Mouse (Mus musculus): Measurements from ENCODE around the gene Aak1. TPM values are rescaled to one million over a fixed set of nuclear protein-coding genes. Genes with fewer than 3 reads are reported as not detected.
"Not testable (repeated sequence)": the region's sequence is repeated elsewhere in the genome, so short reads cannot be mapped to it uniquely, and the experiment has no call there.

The Aak1 gene
- polyA plus RNA-seq, 1 experiment from 2014 or later = 32.1 TPM

GRCm38 (mm10) chr6:86871783-86872182 is 22.5 kb downstream of the Aak1 start:
- Histone ChIP-seq H3K36me3 (no peaks in the 10 kb centered on the region), H3K4me1 (replicated peaks) (peaks cover 5% of the 10 kb centered on the region; the same call in 1 of the 2 replicates), H3K4me2 (replicated peaks) (no peak overlapping the region), H3K9me3 (no peaks in the 10 kb centered on the region), H3K4me3 (replicated peaks) (no peak overlapping the region), H3K9ac (replicated peaks) (no peak overlapping the region), H3K27ac (no peak overlapping the region), H3K27me3 (no peaks in the 10 kb centered on the region)
- WGBS = 95% methylated on average over 10 of the region's 10 CpGs
- ATAC-seq = no peak

GRCm38 (mm10) chr6:86874711-86875375 is 25.5 kb downstream of the Aak1 start:
- H3K36me3 ChIP-seq = no peaks in the 10 kb centered on the region
- no peak overlapping the region for H3K27ac ChIP-seq
- 89% methylated on average over 6 of the region's 6 CpGs for WGBS
- H3K27me3 ChIP-seq = no peaks in the 10 kb centered on the region
- H3K4me1 ChIP-seq (replicated peaks) = peaks cover 5% of the 10 kb centered on the region; the same call in 1 of the 2 replicates
- no peak overlapping the region for H3K4me2 ChIP-seq (replicated peaks)
- H3K9me3 ChIP-seq = no peaks in the 10 kb centered on the region
- no peak for ATAC-seq
- no peak overlapping the region for H3K9ac ChIP-seq (replicated peaks)
- H3K4me3 ChIP-seq (replicated peaks) = no peak overlapping the region

GRCm38 (mm10) chr6:86876451-86876850 is 27.1 kb downstream of the Aak1 start:
- WGBS = 5% methylated on average over 1 of the region's 1 CpGs
- ATAC-seq = no peak
- no peak overlapping the region for H3K4me3 ChIP-seq (replicated peaks)
- H3K27me3 ChIP-seq = no peaks in the 10 kb centered on the region
- H3K36me3 ChIP-seq = no peaks in the 10 kb centered on the region
- no peak overlapping the region for H3K9ac ChIP-seq (replicated peaks)
- H3K4me2 ChIP-seq (replicated peaks) = no peak overlapping the region
- no peak overlapping the region for H3K27ac ChIP-seq
- no peaks in the 10 kb centered on the region for H3K9me3 ChIP-seq
- peaks cover 5% of the 10 kb centered on the region; the same call in 1 of the 2 replicates for H3K4me1 ChIP-seq (replicated peaks)

- H3K27ac ChIP-seq; ATAC-seq; H3K36me3 ChIP-seq; H3K4me1 ChIP-seq (replicated peaks); H3K9me3 ChIP-seq; H3K4me3 ChIP-seq (replicated peaks); H3K9ac ChIP-seq (replicated peaks); H3K4me2 ChIP-seq (replicated peaks); H3K27me3 ChIP-seq: not testable (repeated sequence)
- 92% methylated on average over 3 of the region's 3 CpGs for WGBS
These were observed 29.3 kb downstream of the Aak1 start for GRCm38 (mm10) chr6:86878656-86879055.

- Histone ChIP-seq H3K9me3 (no peaks in the 10 kb centered on the region), H3K36me3 (no peaks in the 10 kb centered on the region), H3K9ac (replicated peaks) (no peak overlapping the region), H3K27ac (no peak overlapping the region), H3K4me1 (replicated peaks) (peaks cover 5% of the 10 kb centered on the region; the same call in 1 of the 2 replicates), H3K4me3 (replicated peaks) (no peak overlapping the region), H3K4me2 (replicated peaks) (no peak overlapping the region), H3K27me3 (no peaks in the 10 kb centered on the region)
- no peak for ATAC-seq
- WGBS = 98% methylated on average over 4 of the region's 4 CpGs
These were observed 30.0 kb downstream of the Aak1 start for GRCm38 (mm10) chr6:86879314-86879713.

GRCm38 (mm10) chr6:86884230-86884629 is 34.9 kb downstream of the Aak1 start:
- peaks cover 11% of the 10 kb centered on the region; the same call in 1 of the 2 replicates for H3K4me1 ChIP-seq (replicated peaks)
- no peak overlapping the region for H3K4me3 ChIP-seq (replicated peaks)
- H3K9me3 ChIP-seq = no peaks in the 10 kb centered on the region
- ATAC-seq = no peak
- H3K9ac ChIP-seq (replicated peaks) = no peak overlapping the region
- no peak overlapping the region for H3K4me2 ChIP-seq (replicated peaks)
- H3K27ac ChIP-seq = no peak overlapping the region
- no peaks in the 10 kb centered on the region for H3K27me3 ChIP-seq
- peaks cover 5% of the 10 kb centered on the region; the same call in 1 of the 2 replicates for H3K36me3 ChIP-seq
- 86% methylated on average over 2 of the region's 2 CpGs for WGBS

- H3K9ac ChIP-seq (replicated peaks) = no peak overlapping the region
- H3K27me3 ChIP-seq = no peaks in the 10 kb centered on the region
- H3K4me2 ChIP-seq (replicated peaks) = no peak overlapping the region
- H3K36me3 ChIP-seq = peaks cover 5% of the 10 kb centered on the region; the same call in 1 of the 2 replicates
- H3K4me1 ChIP-seq (replicated peaks) = peaks cover 11% of the 10 kb centered on the region; the same call in 1 of the 2 replicates
- no peak overlapping the region for H3K27ac ChIP-seq
- WGBS = 87% methylated on average over 6 of the region's 6 CpGs
- no peak for ATAC-seq
- no peak overlapping the region for H3K4me3 ChIP-seq (replicated peaks)
- no peaks in the 10 kb centered on the region for H3K9me3 ChIP-seq
These were observed 35.4 kb downstream of the Aak1 start for GRCm38 (mm10) chr6:86884746-86885145.

GRCm38 (mm10) chr6:86885816-86886529 is 36.7 kb downstream of the Aak1 start:
- Histone ChIP-seq H3K27ac (no peak overlapping the region), H3K9me3 (no peaks in the 10 kb centered on the region), H3K9ac (replicated peaks) (no peak overlapping the region), H3K36me3 (peaks cover 8% of the 10 kb centered on the region), H3K4me1 (replicated peaks) (peaks cover 11% of the 10 kb centered on the region; the same call in 1 of the 2 replicates), H3K4me3 (replicated peaks) (no peak overlapping the region), H3K27me3 (no peaks in the 10 kb centered on the region), H3K4me2 (replicated peaks) (no peak overlapping the region)
- ATAC-seq = no peak
- WGBS = 84% methylated on average over 6 of the region's 6 CpGs

GRCm38 (mm10) chr6:86886803-86887202 is 37.5 kb downstream of the Aak1 start:
- ATAC-seq = no peak
- Histone ChIP-seq H3K27ac (no peak overlapping the region), H3K9ac (replicated peaks) (no peak overlapping the region), H3K4me3 (replicated peaks) (no peak overlapping the region), H3K4me1 (replicated peaks) (peaks cover 11% of the 10 kb centered on the region; the same call in 1 of the 2 replicates), H3K36me3 (peaks cover 8% of the 10 kb centered on the region), H3K27me3 (no peaks in the 10 kb centered on the region), H3K9me3 (no peaks in the 10 kb centered on the region), H3K4me2 (replicated peaks) (no peak overlapping the region)
- 64% methylated on average over 4 of the region's 4 CpGs for WGBS

- Histone ChIP-seq H3K4me2 (replicated peaks) (no peak overlapping the region), H3K27ac (no peak overlapping the region), H3K4me3 (replicated peaks) (no peak overlapping the region), H3K9me3 (no peaks in the 10 kb centered on the region), H3K36me3 (no peaks in the 10 kb centered on the region), H3K27me3 (no peaks in the 10 kb centered on the region), H3K9ac (replicated peaks) (no peak overlapping the region), H3K4me1 (replicated peaks) (no peaks in the 10 kb centered on the region)
- 95% methylated on average over 6 of the region's 6 CpGs for WGBS
- ATAC-seq = no peak
These were observed 48.2 kb downstream of the Aak1 start for GRCm38 (mm10) chr6:86897520-86897919.

- no peak for ATAC-seq
- WGBS = 73% methylated on average over 3 of the region's 3 CpGs
- no peak overlapping the region for H3K27ac ChIP-seq
- no peaks in the 10 kb centered on the region for H3K36me3 ChIP-seq
- no peak overlapping the region for H3K4me2 ChIP-seq (replicated peaks)
- H3K27me3 ChIP-seq = no peaks in the 10 kb centered on the region
- no peaks in the 10 kb centered on the region for H3K9me3 ChIP-seq
- H3K4me3 ChIP-seq (replicated peaks) = no peak overlapping the region
- H3K9ac ChIP-seq (replicated peaks) = no peak overlapping the region
- no peaks in the 10 kb centered on the region for H3K4me1 ChIP-seq (replicated peaks)
These were observed 49.7 kb downstream of the Aak1 start for GRCm38 (mm10) chr6:86899053-86899452.

- no peak for ATAC-seq
- no peak overlapping the region for H3K4me3 ChIP-seq (replicated peaks)
- H3K36me3 ChIP-seq = no peaks in the 10 kb centered on the region
- H3K4me2 ChIP-seq (replicated peaks) = no peak overlapping the region
- no peaks in the 10 kb centered on the region for H3K4me1 ChIP-seq (replicated peaks)
- H3K27ac ChIP-seq = no peak overlapping the region
- no peaks in the 10 kb centered on the region for H3K27me3 ChIP-seq
- WGBS = 81% methylated on average over 2 of the region's 3 CpGs
- no peaks in the 10 kb centered on the region for H3K9me3 ChIP-seq
- no peak overlapping the region for H3K9ac ChIP-seq (replicated peaks)
These were observed 50.6 kb downstream of the Aak1 start for GRCm38 (mm10) chr6:86899965-86900364.
